Mouse (Mus musculus) forebrain, embryonic 14.5 days (tissue): Measurements from ENCODE around the gene Serpinb6c. TPM values are rescaled to one million over a fixed set of nuclear protein-coding genes. Genes with fewer than 3 reads are reported as not detected.

Source experiments
- ATAC-seq: fragments of 200-750 bp; cut with Nextera tagmentation; 2 replicates; pipeline ENCODE4 v1.8.0; 2017; ENCODE audit warnings: mild to moderate bottlenecking, moderate library complexity
- DNase-seq: peaks from one replicate; pipeline ENCODE4 v3.0.0-alpha.2; 2015; ENCODE audit warnings: low spot score
- H3K27ac ChIP-seq: fragments of 300-500 bp; sonication (generic); 2 replicates; pipeline ENCODE4 v1.5.1; 2014; ENCODE audit warnings: low read depth, mild to moderate bottlenecking, control low read depth, low read length, moderate library complexity
- H3K27me3 ChIP-seq: fragments of 300-500 bp; sonication (generic); replicated peaks from 2 replicates; pipeline ENCODE4 v1.6.1; 2014; ENCODE audit warnings: low read length, control low read depth, mixed read lengths; ENCODE audit not compliant: control insufficient read depth, insufficient read depth
- H3K36me3 ChIP-seq: fragments of 300-500 bp; sonication (generic); 2 replicates; pipeline ENCODE4 v1.6.1; 2014; ENCODE audit warnings: low read length, control low read depth; ENCODE audit not compliant: control insufficient read depth, insufficient read depth
- H3K4me1 ChIP-seq: fragments of 300-500 bp; sonication (generic); 2 replicates; pipeline ENCODE4 v1.6.1; 2014; ENCODE audit warnings: antibody characterized with exemption, low read length, control low read depth; ENCODE audit not compliant: control insufficient read depth, insufficient read depth
- H3K4me2 ChIP-seq: fragments of 300-500 bp; sonication (generic); 2 replicates; pipeline ENCODE4 v1.6.1; 2014; ENCODE audit warnings: mild to moderate bottlenecking, control low read depth, low read length
- H3K4me3 ChIP-seq: fragments of 300-500 bp; sonication (generic); 2 replicates; pipeline ENCODE4 v1.5.1; 2014; ENCODE audit warnings: low read depth, low read length, control low read depth
- H3K9ac ChIP-seq: fragments of 300-500 bp; sonication (generic); 2 replicates; pipeline ENCODE4 v1.6.1; 2014; ENCODE audit warnings: mild to moderate bottlenecking, low read length, control low read depth, moderate library complexity
- H3K9me3 ChIP-seq: fragments of 300-500 bp; sonication (generic); replicated peaks from 2 replicates; pipeline ENCODE4 v1.6.1; 2016; ENCODE audit warnings: low read length, control low read depth, mixed read lengths; ENCODE audit not compliant: control insufficient read depth
- WGBS: fragments of 180-500 bp; shearing (Covaris S2); extraction: QIAGEN DNeasy Blood & Tissue Kit; methylation state at CpG from one replicate; pipeline ENCODE4 v1.1.7; 2014; 5-methylcytosine and 5-hydroxymethylcytosine counted together
- polyA plus RNA-seq: library from polyadenylated mRNA; unstranded; fragments of >200 nt; fragmentation: Nextera tagmentation; extraction: Ambion mirVana; gene quantifications from 2 replicates; pipeline ENCODE4 v1.2.1, GENCODE M21; 2014

Gene Serpinb6c
- polyA plus RNA-seq, 1 experiment from 2014 or later, result 0.34 TPM

DNA sequence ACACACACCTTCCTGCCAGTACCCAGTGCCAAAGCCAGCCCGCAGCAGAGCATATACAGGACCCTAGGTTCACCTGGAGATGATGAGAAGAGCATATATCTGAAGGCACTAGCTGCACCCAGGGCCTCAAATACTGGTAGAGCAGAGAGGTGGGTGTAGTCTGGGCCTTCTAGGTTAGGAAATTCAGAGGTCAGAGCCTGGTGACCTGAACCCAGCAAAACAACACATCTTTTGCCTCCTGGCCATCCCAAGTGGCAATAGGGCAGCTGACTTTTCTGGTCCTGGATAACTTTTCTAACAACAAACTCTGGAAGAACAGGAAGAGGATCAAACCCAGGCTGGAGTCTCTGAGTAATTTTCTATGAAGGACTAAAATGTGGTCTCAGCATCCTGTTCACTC is 62.2 kb downstream of the Serpinb6c start, which contains the start of gene Serpinb6e:
Serpinb6e (minus strand) TSS at position 101 of the 400 bp plus-strand sequence.
- Histone ChIP-seq H3K4me1 (no peaks in the 10 kb centered on the region), H3K9me3 (no peaks in the 10 kb centered on the region), H3K9ac (no peak within 1 kb of the TSS), H3K36me3 (no peaks in the 10 kb centered on the region), H3K27ac (no peak within 1 kb of the TSS), H3K27me3 (no peaks in the 10 kb centered on the region), H3K4me2 (no peak within 1 kb of the TSS), H3K4me3 (no peak within 1 kb of the TSS)
- WGBS, result 63% methylated on average over 1 of the region's 1 CpGs
- DNase-seq (no peak), ATAC-seq (no peak)

DNA sequence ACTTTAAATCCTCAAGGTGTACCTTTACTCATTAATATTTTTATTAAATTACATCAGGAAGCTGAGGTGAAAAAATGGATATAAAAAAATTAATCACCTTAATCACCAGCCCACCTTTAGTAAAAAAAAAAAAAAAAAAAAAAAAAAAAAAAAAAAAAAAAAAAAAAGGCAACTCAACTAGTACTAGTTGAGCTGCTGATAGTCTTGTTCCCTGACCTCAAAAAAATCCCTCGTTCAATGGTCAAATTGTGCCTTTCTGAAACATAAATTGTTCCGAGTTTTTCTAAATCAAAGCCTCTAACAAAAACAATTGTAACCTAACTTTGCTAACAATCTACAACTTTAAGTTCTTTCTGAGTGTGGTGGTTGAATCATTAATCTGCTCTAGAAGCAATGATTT is 74.8 kb downstream of the Serpinb6c start:
- Histone ChIP-seq H3K36me3 (no peaks in the 10 kb centered on the region), H3K9ac (no peak overlapping the region), H3K27ac (no peak overlapping the region), H3K4me1 (no peaks in the 10 kb centered on the region), H3K4me3 (no peak overlapping the region), H3K9me3 (peaks cover 3% of the 10 kb centered on the region; the same call in 1 of the 2 replicates), H3K4me2 (no peak overlapping the region), H3K27me3 (no peaks in the 10 kb centered on the region)
- no peak for DNase-seq
- 89% methylated on average over 2 of the region's 2 CpGs for WGBS
- no peak for ATAC-seq

Other genes starting within 250 kb of the Serpinb6c start
- gene Serpinb6d, start 244.3 kb downstream of the Serpinb6c start, polyA plus RNA-seq, result not detected in 2 replicates
- not detected in 2 replicates for gene Serpinb6e, start 62.3 kb downstream of the Serpinb6c start, polyA plus RNA-seq
- 5.2 and 7.4 TPM in 2 replicates for gene Nqo2, start 59.0 kb upstream of the Serpinb6c start, polyA plus RNA-seq
- 5.7 and 5.8 TPM in 2 replicates for gene Ripk1, start 96.7 kb upstream of the Serpinb6c start, polyA plus RNA-seq
- 42.2 and 43.1 TPM in 2 replicates for gene Serpinb6a, start 97.1 kb upstream of the Serpinb6c start, polyA plus RNA-seq
- gene Bphl, start 131.9 kb upstream of the Serpinb6c start, polyA plus RNA-seq, result 35.1 and 36.2 TPM in 2 replicates
- 1,376 and 1,776 TPM in 2 replicates for gene Tubb2a, start 172.3 kb upstream of the Serpinb6c start, polyA plus RNA-seq
- 670 and 797 TPM in 2 replicates for gene Tubb2b, start 224.8 kb upstream of the Serpinb6c start, polyA plus RNA-seq